Mouse (Mus musculus) stomach, embryonic 16.5 days (tissue): ENCODE measurements around the gene Mboat2. TPM values are rescaled to one million over a fixed set of nuclear protein-coding genes. Genes with fewer than 3 reads are reported as not detected.

Experiments
- ATAC-seq: fragments of 200-750 bp; cut with Nextera tagmentation; 2 replicates; pipeline ENCODE4 v1.8.0; 2017; ENCODE audit warnings: moderate number of reproducible peaks, moderate TSS enrichment; ENCODE audit not compliant: insufficient read depth, low FRiP score
- H3K27ac ChIP-seq: fragments of 300-500 bp; sonication (generic); 2 replicates; pipeline ENCODE4 v1.5.1; 2014; ENCODE audit warnings: low read length
- H3K27me3 ChIP-seq: fragments of 300-500 bp; sonication (generic); 2 replicates; pipeline ENCODE4 v1.6.1; 2014; ENCODE audit warnings: low read length, control low read depth, mixed read lengths; ENCODE audit not compliant: control insufficient read depth, insufficient read depth
- H3K36me3 ChIP-seq: fragments of 300-500 bp; sonication (generic); 2 replicates; pipeline ENCODE4 v1.6.1; 2014; ENCODE audit warnings: low read length; ENCODE audit not compliant: control insufficient read depth, insufficient read depth
- H3K4me1 ChIP-seq: fragments of 300-500 bp; sonication (generic); 2 replicates; pipeline ENCODE4 v1.6.1; 2014; ENCODE audit warnings: low read length, control low read depth, mixed read lengths; ENCODE audit not compliant: control insufficient read depth, insufficient read depth
- H3K4me2 ChIP-seq: fragments of 300-500 bp; sonication (generic); 2 replicates; pipeline ENCODE4 v1.6.1; 2014; ENCODE audit warnings: low read depth, low read length, mixed read lengths
- H3K4me3 ChIP-seq: fragments of 300-500 bp; sonication (generic); replicated peaks from 2 replicates; pipeline ENCODE4 v1.5.1; 2014; ENCODE audit warnings: mild to moderate bottlenecking, low read length
- H3K9ac ChIP-seq: fragments of 300-500 bp; sonication (generic); 2 replicates; pipeline ENCODE4 v1.6.1; 2014; ENCODE audit warnings: low read length
- H3K9me3 ChIP-seq: fragments of 300-500 bp; sonication (generic); replicated peaks from 2 replicates; pipeline ENCODE4 v1.6.1; 2016; ENCODE audit warnings: low read length, control low read depth; ENCODE audit not compliant: control insufficient read depth
- WGBS: fragments of 180-500 bp; shearing (Covaris S2); extraction: QIAGEN DNeasy Blood & Tissue Kit; methylation state at CpG from one replicate; pipeline ENCODE4 v1.1.7; 2014; 5-methylcytosine and 5-hydroxymethylcytosine counted together
- polyA plus RNA-seq: library from polyadenylated mRNA; unstranded; fragments of >200 nt; fragmentation: Nextera tagmentation; extraction: Ambion mirVana; gene quantifications from 2 replicates; pipeline ENCODE4 v1.2.1, GENCODE M21; 2015

Gene Mboat2
- polyA plus RNA-seq, 1 experiment from 2014 or later = 47.3 TPM

- no peak overlapping the region for H3K9ac ChIP-seq
- H3K27me3 ChIP-seq = no peaks in the 10 kb centered on the region
- no peak overlapping the region for H3K4me2 ChIP-seq
- H3K9me3 ChIP-seq = no peaks in the 10 kb centered on the region
- no peak overlapping the region for H3K4me3 ChIP-seq
- H3K4me1 ChIP-seq = peaks cover 3% of the 10 kb centered on the region; the same call in 1 of the 2 replicates
- ATAC-seq = no peak
- H3K36me3 ChIP-seq = peaks cover 3% of the 10 kb centered on the region; the same call in 1 of the 2 replicates
- no peak overlapping the region for H3K27ac ChIP-seq
These were observed 56.1 kb downstream of the Mboat2 start for GRCm38 (mm10) chr12:24886800-24887199.

- no peak overlapping the region for H3K9ac ChIP-seq
- H3K36me3 ChIP-seq = peaks cover 3% of the 10 kb centered on the region; the same call in 1 of the 2 replicates
- no peak overlapping the region for H3K4me2 ChIP-seq
- WGBS = 77% methylated on average over 7 of the region's 7 CpGs
- peaks cover 14% of the 10 kb centered on the region for H3K4me1 ChIP-seq
- H3K27ac ChIP-seq = 0 out of 2 replicates have a peak overlapping the region, but pooled peaks have one; percentile 14
- H3K27me3 ChIP-seq = no peaks in the 10 kb centered on the region
- no peaks in the 10 kb centered on the region for H3K9me3 ChIP-seq
- ATAC-seq = peak; percentile 43; the same call in 1 of the 2 replicates
- H3K4me3 ChIP-seq = no peak overlapping the region
These were observed 58.8 kb downstream of the Mboat2 start for GRCm38 (mm10) chr12:24889371-24890051.

- Histone ChIP-seq H3K36me3 (peaks cover 3% of the 10 kb centered on the region; the same call in 1 of the 2 replicates), H3K27me3 (no peaks in the 10 kb centered on the region), H3K9ac (no peak overlapping the region), H3K4me3 (no peak overlapping the region), H3K4me2 (no peak overlapping the region), H3K9me3 (no peaks in the 10 kb centered on the region), H3K27ac (no peak overlapping the region), H3K4me1 (peaks cover 16% of the 10 kb centered on the region)
- no peak for ATAC-seq
- 89% methylated on average over 2 of the region's 2 CpGs for WGBS
These were observed 59.5 kb downstream of the Mboat2 start for GRCm38 (mm10) chr12:24890158-24890557.

- ATAC-seq = no peak
- Histone ChIP-seq H3K4me1 (peaks cover 19% of the 10 kb centered on the region), H3K36me3 (peaks cover 3% of the 10 kb centered on the region; the same call in 1 of the 2 replicates), H3K27ac (no peak overlapping the region; the same call in 1 of the 2 replicates), H3K27me3 (no peaks in the 10 kb centered on the region), H3K9ac (no peak overlapping the region), H3K4me2 (no peak overlapping the region), H3K9me3 (no peaks in the 10 kb centered on the region), H3K4me3 (no peak overlapping the region)
- 83% methylated on average over 8 of the region's 8 CpGs for WGBS
These were observed 60.2 kb downstream of the Mboat2 start for GRCm38 (mm10) chr12:24890684-24891459.

- WGBS = 45% methylated on average over 4 of the region's 4 CpGs
- Histone ChIP-seq H3K4me1 (peaks cover 19% of the 10 kb centered on the region), H3K9me3 (no peaks in the 10 kb centered on the region)
These were observed 61.9 kb downstream of the Mboat2 start for GRCm38 (mm10) chr12:24892536-24892935.

GRCm38 (mm10) chr12:24893777-24894468, 63.2 kb downstream of the Mboat2 start:
- Histone ChIP-seq H3K27me3 (no peaks in the 10 kb centered on the region), H3K4me2 (no peak overlapping the region), H3K9ac (no peak overlapping the region), H3K4me1 (peaks cover 19% of the 10 kb centered on the region), H3K9me3 (no peaks in the 10 kb centered on the region), H3K4me3 (no peak overlapping the region), H3K27ac (peak overlapping the region; percentile 39; the same call in 1 of the 2 replicates), H3K36me3 (no peaks in the 10 kb centered on the region)
- peak; percentile 86 for ATAC-seq
- WGBS = 49% methylated on average over 10 of the region's 10 CpGs

More at GRCm38 (mm10) chr12:24892536-24892935, 61.9 kb downstream of the Mboat2 start:
- Histone ChIP-seq H3K27ac (no peak overlapping the region), H3K9ac (no peak overlapping the region), H3K36me3 (no peaks in the 10 kb centered on the region), H3K27me3 (no peaks in the 10 kb centered on the region), H3K4me3 (no peak overlapping the region), H3K4me2 (no peak overlapping the region)
- no peak for ATAC-seq

- no peak overlapping the region for H3K4me3 ChIP-seq
- H3K9ac ChIP-seq = no peak overlapping the region
- 74% methylated on average over 5 of the region's 5 CpGs for WGBS
- no peak overlapping the region for H3K4me2 ChIP-seq
- peak overlapping the region; percentile 14; the same call in 1 of the 2 replicates for H3K27ac ChIP-seq
- no peaks in the 10 kb centered on the region for H3K9me3 ChIP-seq
- no peaks in the 10 kb centered on the region for H3K27me3 ChIP-seq
- H3K36me3 ChIP-seq = no peaks in the 10 kb centered on the region
- ATAC-seq = peak; percentile 56; the same call in 1 of the 2 replicates
- H3K4me1 ChIP-seq = peaks cover 19% of the 10 kb centered on the region
These were observed 64.7 kb downstream of the Mboat2 start for GRCm38 (mm10) chr12:24895352-24895751.

GRCm38 (mm10) chr12:24897354-24897753, 66.7 kb downstream of the Mboat2 start:
- WGBS = 84% methylated on average over 4 of the region's 4 CpGs
- no peak overlapping the region for H3K9ac ChIP-seq
- no peak overlapping the region for H3K27ac ChIP-seq
- H3K4me2 ChIP-seq = no peak overlapping the region
- H3K4me3 ChIP-seq = no peak overlapping the region
- no peaks in the 10 kb centered on the region for H3K27me3 ChIP-seq
- no peaks in the 10 kb centered on the region for H3K36me3 ChIP-seq
- ATAC-seq = no peak
- no peaks in the 10 kb centered on the region for H3K9me3 ChIP-seq
- H3K4me1 ChIP-seq = peaks cover 16% of the 10 kb centered on the region
